Mouse (Mus musculus): Measurements from ENCODE around the gene Nipal4.
A peak's percentile ranks its signal among the peaks of the same experiment; 100 is the strongest.
"Not testable (repeated sequence)": the region's sequence is repeated elsewhere in the genome, so short reads cannot be mapped to it uniquely, and the experiment has no call there.

Gene Nipal4

DNA sequence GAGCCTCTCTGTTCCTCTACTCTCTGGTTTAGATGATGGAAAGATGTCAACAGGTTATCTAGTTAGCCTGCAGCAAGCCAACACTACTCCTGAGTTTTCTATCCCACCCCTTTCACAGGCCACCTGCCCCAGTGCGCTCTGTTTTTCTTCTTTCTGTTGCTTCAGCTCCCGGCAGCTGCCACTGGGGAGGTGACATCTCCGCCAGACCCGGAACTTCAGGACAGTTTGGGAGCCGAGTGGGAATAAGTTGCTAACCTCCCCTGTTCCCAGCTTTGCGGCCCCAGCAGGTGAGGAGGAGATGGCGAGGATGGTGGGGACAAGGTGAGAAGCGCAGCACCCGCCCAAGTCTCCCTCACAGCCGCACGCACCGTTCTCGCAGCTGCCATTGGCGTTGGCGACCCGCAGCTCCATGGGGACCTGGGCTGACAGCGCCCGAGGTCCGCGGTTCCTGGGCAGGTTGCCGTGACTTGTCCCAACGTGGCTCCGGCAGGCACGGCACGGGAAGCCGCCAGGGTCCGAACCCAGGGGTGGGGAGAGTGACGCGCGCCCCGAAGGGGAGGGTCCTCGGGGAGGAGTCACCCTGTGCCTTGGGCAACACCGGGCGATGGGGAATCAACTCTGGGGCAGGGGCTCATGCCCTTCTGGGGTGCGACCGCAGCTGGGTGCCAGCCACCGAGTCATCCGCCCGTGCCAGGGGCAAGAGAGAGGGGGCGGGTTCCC is at the start of gene Nipal4:
TSS of gene Nipal4 (minus strand) at position 643 of the 720 bp plus-strand sequence.
- no peak for DNase-seq (ENCODE audit: low read depth)

DNA sequence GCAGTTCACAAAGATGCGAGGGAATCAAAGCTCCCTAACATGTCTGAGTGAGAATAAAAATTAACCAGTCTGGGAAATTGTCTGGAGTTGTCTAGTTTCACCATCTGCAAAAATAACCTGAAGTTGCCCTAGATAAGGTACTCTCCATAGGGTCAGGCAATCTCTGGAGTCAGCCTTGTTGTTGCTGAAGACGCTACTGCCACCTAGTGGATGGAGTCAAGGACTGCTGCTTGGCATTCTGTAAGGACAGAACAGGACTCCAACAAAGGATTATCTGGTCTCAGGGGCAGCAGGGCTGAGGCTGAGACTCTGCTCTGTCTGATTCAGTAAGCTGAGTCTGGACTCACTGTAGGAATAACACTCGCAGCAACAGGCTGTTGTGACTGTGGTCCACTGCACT is 49.0 kb upstream of the Nipal4 start:
- peak; percentile 96 for DNase-seq (ENCODE audit: low read depth)

DNA sequence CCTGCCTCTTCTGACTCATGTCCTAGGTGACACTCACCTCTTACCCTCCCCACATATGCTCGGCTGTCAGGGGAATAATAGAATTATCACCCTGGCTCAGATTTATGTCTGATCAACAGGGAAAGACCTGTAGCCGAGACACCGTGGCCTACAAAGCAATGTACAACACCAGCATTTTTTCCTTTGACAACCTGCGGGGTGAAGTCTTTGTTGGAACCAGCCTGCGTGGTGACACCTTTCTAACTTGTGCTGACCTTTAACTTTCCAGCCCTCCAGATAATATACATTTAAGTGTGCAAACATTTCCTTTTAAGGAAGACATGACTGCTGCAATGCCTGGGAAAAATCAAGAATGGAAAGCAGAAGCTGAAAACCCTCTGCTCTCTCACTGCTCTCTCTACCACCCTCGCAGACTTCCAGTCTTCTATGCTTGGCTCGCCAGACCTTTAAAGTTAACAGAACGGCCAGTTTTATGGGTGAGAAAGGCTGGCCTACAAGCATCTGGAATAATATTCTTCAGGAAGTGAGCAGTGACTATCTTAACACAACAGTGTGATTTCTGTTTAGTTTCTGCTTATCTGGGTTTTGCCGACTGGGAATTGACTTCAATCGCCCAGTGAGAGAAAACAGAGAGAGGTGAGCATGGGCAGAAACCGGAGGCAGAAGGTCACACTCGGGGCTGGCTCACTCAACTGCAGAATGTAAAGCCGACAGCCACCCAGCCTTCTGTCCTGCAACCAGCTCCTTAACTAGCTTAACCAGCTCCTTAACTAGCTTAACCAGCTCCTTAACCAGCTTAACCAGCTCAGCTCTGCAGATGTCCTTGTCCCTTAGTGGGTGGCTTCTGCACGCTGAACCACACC is 48.3 kb upstream of the Nipal4 start:
- DNase-seq (ENCODE audit: low read depth), result no peak

- DNase-seq (ENCODE audit: low read depth), result peak; percentile 84
These were observed 47.5 kb upstream of the Nipal4 start for GRCm38 (mm10) chr11:46213844-46214243.

DNA sequence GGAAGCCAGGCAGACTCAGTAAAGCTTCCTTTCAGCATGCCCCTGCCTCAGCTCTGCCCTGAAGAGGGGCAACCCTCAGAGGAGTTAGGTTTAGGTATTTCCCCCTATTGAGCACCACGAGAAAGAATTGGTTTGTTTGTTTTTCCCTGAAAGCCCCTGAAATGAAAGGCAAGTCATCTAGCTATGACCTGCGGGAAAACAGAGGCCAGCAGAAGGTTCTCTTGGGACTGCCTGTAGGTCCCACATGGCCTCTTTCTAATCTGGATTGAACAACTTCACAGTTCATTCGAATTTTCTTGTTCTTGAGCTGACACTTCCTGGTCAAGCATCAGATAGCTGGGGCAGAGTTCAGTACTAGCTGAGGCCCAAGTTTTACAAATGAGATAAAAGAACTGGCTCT is 45.5 kb upstream of the Nipal4 start:
- no peak for DNase-seq (ENCODE audit: low read depth)

- DNase-seq (ENCODE audit: low read depth), result no peak
These were observed 43.6 kb upstream of the Nipal4 start for GRCm38 (mm10) chr11:46209884-46210283.

GRCm38 (mm10) chr11:46205639-46206409 is 39.5 kb upstream of the Nipal4 start:
- peak; percentile 43 for DNase-seq (ENCODE audit: low read depth)

- no peak for DNase-seq (ENCODE audit: low read depth)
These were observed 38.5 kb upstream of the Nipal4 start for GRCm38 (mm10) chr11:46204841-46205240.

- DNase-seq (ENCODE audit: low read depth), result no peak
These were observed 36.2 kb upstream of the Nipal4 start for GRCm38 (mm10) chr11:46202547-46202887.

DNA sequence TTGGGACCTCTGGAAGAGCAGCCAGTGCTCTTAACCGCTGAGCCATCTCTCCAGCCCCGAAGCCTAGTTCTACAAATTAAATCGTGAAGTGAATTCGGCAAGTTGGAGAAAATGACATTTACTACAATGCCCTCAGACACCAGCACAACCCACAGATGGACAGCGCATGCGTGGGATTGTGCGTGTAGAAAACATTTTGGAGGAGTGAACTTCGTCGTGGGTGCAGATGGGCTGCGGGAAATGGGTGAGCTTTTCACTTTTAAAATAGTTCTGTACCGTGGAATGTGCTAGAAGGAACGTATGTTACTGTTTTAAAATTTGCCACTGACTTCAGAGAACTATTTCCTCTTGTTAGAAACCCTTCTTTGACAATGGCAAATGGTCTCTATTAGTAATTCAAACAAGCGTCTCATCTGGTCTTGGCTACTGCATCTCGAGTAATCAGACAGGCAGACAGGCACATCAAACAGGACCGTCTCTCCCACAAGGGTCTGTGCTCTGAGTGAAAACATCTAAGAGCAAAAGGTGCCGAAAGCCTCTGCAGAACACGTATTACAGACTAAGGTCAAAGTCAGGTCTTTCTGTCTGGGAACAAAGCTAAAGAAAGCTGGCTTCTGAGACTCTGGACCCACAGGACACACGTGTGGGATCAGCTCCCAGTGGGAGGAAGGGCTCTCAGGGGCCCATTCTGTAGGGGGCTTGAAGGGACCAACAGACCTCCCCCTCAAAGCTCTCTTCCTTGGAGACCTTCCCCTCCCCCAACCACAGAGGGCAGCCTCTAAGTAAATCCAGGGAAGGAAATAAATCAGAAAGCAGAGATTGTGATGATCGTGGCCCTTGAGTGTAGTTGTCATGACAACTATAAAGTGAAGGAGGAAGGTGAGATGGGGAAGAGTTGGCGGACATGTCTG is 35.6 kb upstream of the Nipal4 start:
- DNase-seq (ENCODE audit: low read depth), result no peak

DNA sequence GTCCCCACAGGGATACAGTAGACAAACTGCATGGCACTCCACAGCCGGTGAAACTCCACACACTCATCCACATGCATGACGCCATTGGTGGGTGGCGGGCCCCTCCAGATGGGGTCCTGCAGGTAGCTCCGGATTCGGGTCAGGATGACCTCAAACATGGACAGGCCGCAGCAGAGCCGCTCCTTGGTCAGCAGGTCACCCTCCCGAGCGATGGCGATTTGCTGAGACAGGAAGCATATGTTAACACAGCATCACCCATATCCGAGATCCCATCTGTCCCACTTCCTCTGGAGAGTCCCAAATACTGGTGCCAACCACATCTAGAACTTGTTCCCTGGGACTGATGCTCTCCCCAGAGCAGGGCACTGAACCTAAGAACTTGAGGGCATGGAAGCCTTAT is 34.4 kb upstream of the Nipal4 start:
- no peak for DNase-seq (ENCODE audit: low read depth)

GRCm38 (mm10) chr11:46194175-46194574 is 27.9 kb upstream of the Nipal4 start:
- no peak for DNase-seq (ENCODE audit: low read depth)

GRCm38 (mm10) chr11:46188283-46188682 is 22.0 kb upstream of the Nipal4 start:
- DNase-seq (ENCODE audit: low read depth), result no peak

DNA sequence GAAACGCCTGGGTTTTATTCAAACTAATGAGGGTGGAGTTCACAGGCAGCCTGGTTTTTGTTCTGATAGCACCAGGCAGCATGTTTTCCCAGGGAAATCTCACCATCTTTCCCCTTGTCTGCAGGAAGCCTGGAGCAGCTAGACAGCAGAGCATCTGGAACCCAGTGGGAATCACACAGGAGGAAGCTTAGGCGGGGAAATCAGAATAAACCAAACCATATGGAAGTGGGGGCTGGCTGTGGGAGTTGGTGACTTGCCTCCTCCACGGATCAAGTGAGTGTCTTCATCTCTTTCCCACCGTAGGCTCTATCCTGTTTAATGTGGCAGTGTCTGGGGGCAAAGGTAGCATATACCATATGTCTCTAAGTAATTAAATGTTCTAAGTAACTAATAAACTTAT is 19.2 kb upstream of the Nipal4 start:
- DNase-seq (ENCODE audit: low read depth), result no peak

DNA sequence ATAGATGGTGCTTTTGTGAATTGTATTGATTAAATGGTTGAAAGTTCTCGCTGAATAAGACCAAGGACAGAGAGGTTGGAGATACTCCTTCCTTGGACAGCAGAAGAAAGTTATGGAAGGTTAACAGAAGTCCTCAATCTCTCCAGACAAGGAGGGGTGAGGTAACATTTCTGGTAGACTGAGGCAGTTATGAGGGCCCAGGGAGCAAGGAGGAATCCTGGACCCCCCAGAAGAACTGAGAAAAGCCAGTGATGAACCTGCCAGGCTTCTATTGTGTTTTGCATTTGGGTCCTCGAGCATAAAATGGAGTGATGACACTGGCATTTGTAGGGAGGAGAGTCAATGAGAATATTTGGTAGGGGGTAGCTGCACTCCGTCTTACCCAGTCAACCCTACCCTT is 18.6 kb upstream of the Nipal4 start:
- DNase-seq (ENCODE audit: low read depth), result no peak

DNA sequence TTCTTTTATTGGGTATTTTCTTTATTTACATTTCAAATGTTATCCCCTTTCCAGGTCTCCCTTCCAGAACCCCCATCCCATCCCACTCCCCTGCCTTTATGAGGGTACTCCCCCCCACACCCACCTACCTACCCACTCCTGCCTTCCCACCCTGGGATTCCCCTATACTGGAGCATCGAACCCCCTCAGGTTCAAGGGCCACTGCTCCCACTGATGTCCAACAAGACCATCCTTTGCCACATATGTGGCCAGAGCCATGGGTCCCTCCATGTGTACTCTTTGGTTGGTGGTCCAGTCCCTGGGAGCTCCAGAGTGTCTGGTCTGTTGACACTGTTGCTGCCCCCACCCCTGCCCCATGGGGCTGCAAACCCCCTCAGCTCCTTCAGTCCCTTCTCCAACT is 15.7 kb upstream of the Nipal4 start:
- DNase-seq (ENCODE audit: low read depth), result not testable (repeated sequence)

DNA sequence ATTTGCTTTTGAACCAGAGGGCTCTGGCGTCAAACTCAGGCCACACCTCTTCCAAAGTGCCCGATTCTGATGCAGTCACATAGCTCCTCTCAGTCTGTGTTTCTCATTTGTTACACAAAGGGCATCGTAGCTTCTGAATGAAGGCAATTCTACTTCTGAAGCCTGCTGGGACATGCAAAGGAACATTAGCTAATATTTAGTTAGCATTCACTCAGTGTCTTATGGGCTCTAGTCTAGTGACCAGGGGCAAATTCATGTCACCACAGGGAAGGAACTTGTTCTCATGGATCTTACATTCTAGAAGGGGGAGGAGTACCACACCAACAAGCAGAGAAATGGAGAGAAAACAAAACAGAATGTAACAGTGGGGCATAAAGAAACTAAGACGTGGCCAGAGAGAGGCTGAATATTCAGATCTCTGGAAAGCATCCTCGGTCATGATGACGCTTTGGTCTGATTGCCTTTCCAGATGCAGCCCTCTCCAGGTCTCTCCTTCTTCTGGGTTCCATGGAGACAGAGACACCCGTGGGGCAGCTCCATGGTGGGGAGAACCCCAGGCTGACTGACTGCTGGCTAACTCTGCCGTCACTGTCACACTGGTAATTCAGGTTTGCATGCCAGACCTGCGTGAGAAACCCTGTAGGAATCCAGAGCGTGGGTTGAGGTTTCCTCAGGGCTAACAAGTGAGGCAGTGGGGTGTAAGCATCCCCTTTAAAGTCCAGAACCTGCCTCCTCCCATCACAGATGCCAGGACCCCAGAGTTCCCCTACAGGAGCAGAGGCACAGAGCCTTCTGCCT is 11.1 kb upstream of the Nipal4 start:
- no peak for DNase-seq (ENCODE audit: low read depth)

DNA sequence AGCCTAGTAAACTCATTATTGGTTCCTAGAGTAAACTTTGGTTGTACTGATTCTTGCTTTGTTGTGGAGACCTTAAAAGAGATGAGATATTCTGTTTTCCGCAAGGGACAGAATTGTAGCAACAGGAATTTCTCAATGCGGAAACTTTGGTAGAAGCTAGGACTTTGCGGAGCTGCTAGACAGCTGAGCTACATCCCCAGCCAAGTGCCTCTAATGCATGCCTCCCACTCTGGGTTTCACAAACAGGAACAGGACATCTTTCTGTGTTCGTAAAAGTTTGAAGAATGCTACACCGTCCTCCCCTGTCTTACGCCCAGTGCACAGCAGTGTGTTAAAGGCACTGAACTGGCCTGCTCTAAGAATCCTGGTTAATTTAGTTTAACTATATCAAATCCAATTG is 9.8 kb upstream of the Nipal4 start:
- no peak for DNase-seq (ENCODE audit: low read depth)

- no peak for DNase-seq (ENCODE audit: low read depth)
These were observed 5.8 kb upstream of the Nipal4 start for GRCm38 (mm10) chr11:46172128-46172527.

DNA sequence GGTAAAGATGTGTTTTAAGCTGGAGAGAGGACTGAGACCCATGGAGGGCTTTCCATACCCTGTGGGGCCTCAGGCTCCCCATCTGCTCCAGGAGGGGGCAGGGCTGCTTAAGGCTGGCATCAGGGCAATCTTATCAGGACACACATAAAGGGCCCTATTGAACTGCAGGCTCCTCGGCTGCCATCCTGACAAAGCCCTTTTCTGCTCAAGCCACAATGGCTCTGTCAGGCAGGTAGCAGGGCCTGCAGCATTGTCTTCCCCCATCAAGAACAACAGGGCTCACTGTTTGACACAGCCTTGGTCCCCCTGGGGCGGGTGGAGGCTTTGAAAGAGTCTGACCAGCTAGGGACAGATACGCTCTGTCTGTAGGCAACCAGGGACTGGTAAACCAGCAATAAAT is 3.6 kb upstream of the Nipal4 start:
- no peak for DNase-seq (ENCODE audit: low read depth)

- no peak for DNase-seq (ENCODE audit: low read depth)
These were observed 2.2 kb upstream of the Nipal4 start for GRCm38 (mm10) chr11:46168506-46168905.
